ENCODE assay signal across 26 mouse cellular contexts in the genomic region with DNA sequence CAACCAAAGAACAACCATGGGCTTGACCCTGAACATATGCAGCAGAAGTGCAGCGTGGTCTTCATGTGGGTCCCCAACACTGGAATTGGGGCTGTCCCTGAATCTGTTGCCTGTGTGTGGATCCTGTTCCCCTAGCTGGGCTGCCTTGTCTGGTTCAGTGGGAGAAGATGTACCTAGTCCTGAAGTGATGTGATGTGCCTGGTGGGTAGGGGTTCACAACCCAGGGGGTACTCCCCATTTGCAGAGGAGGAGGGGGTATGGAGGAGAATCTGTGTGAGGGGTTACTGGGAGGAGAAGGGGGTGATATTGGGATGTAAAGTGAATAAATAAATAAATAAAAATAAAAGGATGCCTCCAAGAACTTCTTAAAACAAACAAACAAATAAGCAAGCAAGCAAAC.
"Had no signal": no experiment of that assay in that cellular context is flagged by ENCODE, and none has a peak within 500 bp of the region (broad histone marks: within the 10 kb centered on the region; RNA-seq: fewer than 3 reads in every experiment).

No protein-coding gene starts in this region.

- ATAC-seq: inflammation-experienced regulatory T-cells, adult 6 months; intestine, embryonic 15.5 days; intestine, postnatal 0 days had no signal

- H3K9ac ChIP-seq: heart, embryonic 13.5 days; heart, embryonic 15.5 days; hindbrain, embryonic 14.5 days; intestine, embryonic 15.5 days; limb, embryonic 12.5 days; liver, embryonic 13.5 days had no signal

- H3K4me2 ChIP-seq: heart, embryonic 11.5 days; heart, embryonic 13.5 days; heart, embryonic 15.5 days; hindbrain, embryonic 14.5 days; intestine, embryonic 15.5 days; limb, embryonic 12.5 days; liver, embryonic 11.5 days; liver, embryonic 13.5 days had no signal

- DNase-seq: gastrocnemius, adult 2 months; gastrocnemius, postnatal 10 days; gastrocnemius, postnatal 25 days; heart, adult 2 months; heart, postnatal 14 days; heart, postnatal 4 days; kidney, adult 18-20 months; kidney, adult 8-10 months; kidney, postnatal 10 days; kidney, postnatal 25 days; kidney, postnatal 4 days; liver; liver, embryonic 13.5 days had no signal

- H3K9me3 ChIP-seq: heart, embryonic 13.5 days; heart, embryonic 15.5 days; hindbrain, embryonic 10.5 days; intestine, embryonic 15.5 days; limb, embryonic 10.5 days; limb, embryonic 12.5 days; liver, embryonic 13.5 days had no signal

- H3K27ac ChIP-seq: gastrocnemius, adult 2 months; heart, adult 2 months; heart, embryonic 13.5 days; heart, embryonic 15.5 days; hindbrain, embryonic 10.5 days; hindbrain, embryonic 14.5 days; intestine, embryonic 15.5 days; layer of hippocampus, adult 2 months; left cerebral cortex, adult 2 months; limb, embryonic 10.5 days; limb, embryonic 12.5 days; liver, embryonic 13.5 days had no signal

- H3K4me3 ChIP-seq: gastrocnemius, adult 2 months; heart, adult 2 months; heart, embryonic 13.5 days; heart, embryonic 15.5 days; hindbrain, embryonic 10.5 days; intestine, embryonic 15.5 days; layer of hippocampus, adult 2 months; left cerebral cortex, adult 2 months; limb, embryonic 10.5 days; limb, embryonic 12.5 days; liver, embryonic 13.5 days had no signal

- H3K4me1 ChIP-seq: heart, embryonic 15.5 days; hindbrain, embryonic 10.5 days; intestine, embryonic 15.5 days; limb, embryonic 10.5 days; limb, embryonic 12.5 days; liver, embryonic 13.5 days had no signal

- H3K27me3 ChIP-seq: heart, embryonic 13.5 days; heart, embryonic 15.5 days; intestine, embryonic 15.5 days; limb, embryonic 12.5 days; liver, embryonic 13.5 days had no signal

- H3K36me3 ChIP-seq: heart, embryonic 13.5 days; heart, embryonic 15.5 days; hindbrain, embryonic 10.5 days; intestine, embryonic 15.5 days; limb, embryonic 10.5 days; limb, embryonic 12.5 days; liver, embryonic 13.5 days had no signal
